Mouse (Mus musculus): Measurements from ENCODE around the gene Tnfsf13. TPM values are rescaled to one million over a fixed set of nuclear protein-coding genes. Genes with fewer than 3 reads are reported as not detected.
"Not testable (repeated sequence)": the region's sequence is repeated elsewhere in the genome, so short reads cannot be mapped to it uniquely, and the experiment has no call there.

The Tnfsf13 gene
- polyA plus RNA-seq, 1 experiment from 2014 or later = 0.66 TPM

GRCm38 (mm10) chr11:69706775-69707479 lies 21.3 kb upstream of the Tnfsf13 start:
- H3K36me3 ChIP-seq (ENCODE audit: insufficient read depth, low read length) = no peaks in the 10 kb centered on the region
- no peak for ATAC-seq (ENCODE audit: low FRiP score, low TSS enrichment)
- 66% methylated on average over 6 of the region's 6 CpGs for WGBS
- H3K4me3 ChIP-seq (ENCODE audit: low read length) = no peak overlapping the region
- no peak overlapping the region for H3K9ac ChIP-seq (replicated peaks; ENCODE audit: low read length)
- H3K27me3 ChIP-seq (ENCODE audit: insufficient read depth, low read length) = no peaks in the 10 kb centered on the region
- H3K9me3 ChIP-seq (ENCODE audit: low read length) = no peaks in the 10 kb centered on the region
- H3K4me2 ChIP-seq (replicated peaks; ENCODE audit: low read depth, low read length) = no peak overlapping the region
- H3K27ac ChIP-seq (ENCODE audit: low read length) = no peak overlapping the region
- H3K4me1 ChIP-seq (ENCODE audit: insufficient read depth, low read length) = no peaks in the 10 kb centered on the region

GRCm38 (mm10) chr11:69704613-69705010 lies 19.0 kb upstream of the Tnfsf13 start:
- no peaks in the 10 kb centered on the region for H3K27me3 ChIP-seq (ENCODE audit: insufficient read depth, low read length)
- H3K4me3 ChIP-seq (ENCODE audit: low read length) = no peak overlapping the region
- H3K36me3 ChIP-seq (ENCODE audit: insufficient read depth, low read length) = no peaks in the 10 kb centered on the region
- WGBS = 29% methylated on average over 2 of the region's 2 CpGs
- no peak overlapping the region for H3K4me2 ChIP-seq (replicated peaks; ENCODE audit: low read depth, low read length)
- H3K9me3 ChIP-seq (ENCODE audit: low read length) = no peaks in the 10 kb centered on the region
- H3K9ac ChIP-seq (replicated peaks; ENCODE audit: low read length) = no peak overlapping the region
- no peak overlapping the region for H3K27ac ChIP-seq (ENCODE audit: low read length)
- no peaks in the 10 kb centered on the region for H3K4me1 ChIP-seq (ENCODE audit: insufficient read depth, low read length)
- ATAC-seq (ENCODE audit: low FRiP score, low TSS enrichment) = no peak

GRCm38 (mm10) chr11:69703814-69704612 lies 18.4 kb upstream of the Tnfsf13 start:
- Histone ChIP-seq H3K27ac (ENCODE audit: low read length) (no peak overlapping the region), H3K9ac (replicated peaks; ENCODE audit: low read length) (no peak overlapping the region), H3K36me3 (ENCODE audit: insufficient read depth, low read length) (no peaks in the 10 kb centered on the region), H3K4me1 (ENCODE audit: insufficient read depth, low read length) (no peaks in the 10 kb centered on the region), H3K9me3 (ENCODE audit: low read length) (no peaks in the 10 kb centered on the region), H3K4me3 (ENCODE audit: low read length) (no peak overlapping the region), H3K27me3 (ENCODE audit: insufficient read depth, low read length) (no peaks in the 10 kb centered on the region), H3K4me2 (replicated peaks; ENCODE audit: low read depth, low read length) (no peak overlapping the region)
- whole genome bisulfite sequencing = 68% methylated on average over 8 of the region's 8 CpGs
- no peak for ATAC-seq (ENCODE audit: low FRiP score, low TSS enrichment)

- H3K27me3 ChIP-seq (ENCODE audit: insufficient read depth, low read length); ATAC-seq (ENCODE audit: low FRiP score, low TSS enrichment); H3K4me2 ChIP-seq (replicated peaks; ENCODE audit: low read depth, low read length); H3K27ac ChIP-seq (ENCODE audit: low read length); H3K36me3 ChIP-seq (ENCODE audit: insufficient read depth, low read length); H3K4me1 ChIP-seq (ENCODE audit: insufficient read depth, low read length); H3K9me3 ChIP-seq (ENCODE audit: low read length); H3K9ac ChIP-seq (replicated peaks; ENCODE audit: low read length); H3K4me3 ChIP-seq (ENCODE audit: low read length): not testable (repeated sequence)
- 57% methylated on average over 2 of the region's 3 CpGs for WGBS
These were observed 17.8 kb upstream of the Tnfsf13 start for GRCm38 (mm10) chr11:69703381-69703780.

- not testable (repeated sequence) for H3K9ac ChIP-seq (replicated peaks; ENCODE audit: low read length); H3K9me3 ChIP-seq (ENCODE audit: low read length); H3K4me2 ChIP-seq (replicated peaks; ENCODE audit: low read depth, low read length); H3K27ac ChIP-seq (ENCODE audit: low read length); H3K27me3 ChIP-seq (ENCODE audit: insufficient read depth, low read length); H3K36me3 ChIP-seq (ENCODE audit: insufficient read depth, low read length); H3K4me1 ChIP-seq (ENCODE audit: insufficient read depth, low read length); H3K4me3 ChIP-seq (ENCODE audit: low read length); ATAC-seq (ENCODE audit: low FRiP score, low TSS enrichment)
- WGBS = 95% methylated on average over 10 of the region's 10 CpGs
These were observed 17.3 kb upstream of the Tnfsf13 start for GRCm38 (mm10) chr11:69702886-69703285.

DNA sequence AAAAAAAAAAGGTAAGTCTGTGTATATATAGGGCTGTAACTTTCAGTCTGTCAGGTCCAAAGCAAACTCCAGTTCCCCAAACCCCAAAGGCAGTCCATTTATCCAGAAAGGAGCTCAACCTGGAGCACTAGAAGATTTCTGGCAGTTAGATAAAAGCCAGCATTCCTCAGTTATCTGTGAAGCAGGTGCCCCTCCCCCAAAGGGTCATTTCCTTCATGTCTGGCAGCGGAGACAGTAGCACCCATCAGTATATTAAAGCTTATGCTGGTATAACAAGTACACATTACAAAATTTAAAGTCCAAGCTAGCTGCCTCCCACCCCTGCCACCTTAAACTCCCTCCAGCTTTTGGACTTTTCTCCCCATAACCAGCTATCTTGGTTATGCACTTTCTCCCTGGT lies 14.0 kb upstream of the Tnfsf13 start:
- H3K9me3 ChIP-seq (ENCODE audit: low read length) = no peaks in the 10 kb centered on the region
- H3K9ac ChIP-seq (replicated peaks; ENCODE audit: low read length) = no peak overlapping the region
- H3K36me3 ChIP-seq (ENCODE audit: insufficient read depth, low read length) = no peaks in the 10 kb centered on the region
- H3K4me3 ChIP-seq (ENCODE audit: low read length) = no peak overlapping the region
- no peak overlapping the region for H3K4me2 ChIP-seq (replicated peaks; ENCODE audit: low read depth, low read length)
- H3K27ac ChIP-seq (ENCODE audit: low read length) = no peak overlapping the region
- H3K4me1 ChIP-seq (ENCODE audit: insufficient read depth, low read length) = peaks cover 9% of the 10 kb centered on the region
- ATAC-seq (ENCODE audit: low FRiP score, low TSS enrichment) = no peak
- WGBS = 56% methylated on average over 1 of the region's 1 CpGs
- no peaks in the 10 kb centered on the region for H3K27me3 ChIP-seq (ENCODE audit: insufficient read depth, low read length)

DNA sequence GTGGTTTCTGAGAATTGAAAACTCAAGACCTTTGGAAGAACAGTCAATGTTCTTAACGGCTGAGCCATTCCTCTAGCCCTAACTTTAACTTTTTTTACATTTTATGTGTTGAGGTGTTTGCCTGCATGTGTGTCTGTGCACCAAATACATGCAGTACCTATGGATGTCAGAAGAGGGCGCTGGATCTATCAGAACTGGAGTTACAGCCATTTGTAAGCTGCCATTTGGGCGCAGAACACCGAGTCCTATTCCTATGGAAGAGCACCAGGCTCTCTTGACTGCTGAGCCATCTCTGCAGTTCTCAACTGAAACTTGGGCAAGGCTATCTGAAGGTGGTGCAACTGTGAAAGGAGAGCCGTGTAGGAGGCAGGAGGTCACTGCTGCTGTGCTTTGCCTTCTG lies 13.0 kb upstream of the Tnfsf13 start:
- H3K36me3 ChIP-seq (ENCODE audit: insufficient read depth, low read length) = no peaks in the 10 kb centered on the region
- H3K9me3 ChIP-seq (ENCODE audit: low read length) = no peaks in the 10 kb centered on the region
- H3K4me3 ChIP-seq (ENCODE audit: low read length) = no peak overlapping the region
- H3K27ac ChIP-seq (ENCODE audit: low read length) = no peak overlapping the region
- no peak overlapping the region for H3K4me2 ChIP-seq (replicated peaks; ENCODE audit: low read depth, low read length)
- H3K27me3 ChIP-seq (ENCODE audit: insufficient read depth, low read length) = no peaks in the 10 kb centered on the region
- peaks cover 10% of the 10 kb centered on the region for H3K4me1 ChIP-seq (ENCODE audit: insufficient read depth, low read length)
- no peak overlapping the region for H3K9ac ChIP-seq (replicated peaks; ENCODE audit: low read length)
- no peak for ATAC-seq (ENCODE audit: low FRiP score, low TSS enrichment)
- WGBS = 66% methylated on average over 5 of the region's 5 CpGs

DNA sequence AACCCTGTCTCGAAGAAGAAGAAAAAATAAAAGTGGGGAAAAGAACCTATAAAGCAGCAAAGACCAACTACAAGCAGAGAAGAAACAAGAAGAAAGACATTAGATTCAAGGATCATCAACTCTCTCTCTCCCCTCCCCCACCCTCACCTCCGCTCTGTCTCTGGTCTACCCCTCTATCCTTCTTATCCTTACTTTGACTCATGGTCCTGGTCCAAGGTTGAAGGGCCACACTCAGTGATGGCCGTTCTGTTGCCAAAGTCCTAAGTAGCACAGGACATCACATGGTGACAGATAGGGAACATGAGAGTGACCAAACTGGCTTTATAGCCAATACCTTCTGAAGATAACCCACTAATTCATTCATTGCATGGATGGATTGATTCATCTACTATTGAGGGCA lies 11.8 kb upstream of the Tnfsf13 start:
- Histone ChIP-seq H3K9ac (replicated peaks; ENCODE audit: low read length) (no peak overlapping the region), H3K4me3 (ENCODE audit: low read length) (no peak overlapping the region), H3K27me3 (ENCODE audit: insufficient read depth, low read length) (no peaks in the 10 kb centered on the region), H3K36me3 (ENCODE audit: insufficient read depth, low read length) (no peaks in the 10 kb centered on the region), H3K27ac (ENCODE audit: low read length) (no peak overlapping the region), H3K4me2 (replicated peaks; ENCODE audit: low read depth, low read length) (no peak overlapping the region), H3K4me1 (ENCODE audit: insufficient read depth, low read length) (peaks cover 18% of the 10 kb centered on the region), H3K9me3 (ENCODE audit: low read length) (no peaks in the 10 kb centered on the region)
- WGBS = 79% methylated on average over 3 of the region's 3 CpGs
- ATAC-seq (ENCODE audit: low FRiP score, low TSS enrichment) = no peak

- Histone ChIP-seq H3K4me1 (ENCODE audit: insufficient read depth, low read length) (peaks cover 18% of the 10 kb centered on the region), H3K4me2 (replicated peaks; ENCODE audit: low read depth, low read length) (peak within 1 kb of the TSS; percentile 88), H3K9me3 (ENCODE audit: low read length) (no peaks in the 10 kb centered on the region), H3K27me3 (ENCODE audit: insufficient read depth, low read length) (no peaks in the 10 kb centered on the region), H3K4me3 (ENCODE audit: low read length) (peak within 1 kb of the TSS; percentile 64), H3K36me3 (ENCODE audit: insufficient read depth, low read length) (no peaks in the 10 kb centered on the region), H3K9ac (replicated peaks; ENCODE audit: low read length) (peak within 1 kb of the TSS; percentile 88), H3K27ac (ENCODE audit: low read length) (peak within 1 kb of the TSS; percentile 88)
- WGBS = 2% methylated on average over 35 of the region's 41 CpGs
- ATAC-seq (ENCODE audit: low FRiP score, low TSS enrichment) = peak; percentile 86
These were observed 10.0 kb upstream of the Tnfsf13 start, which contains the start of the genes Tnfsf12 and Tnfsfm13 for GRCm38 (mm10) chr11:69695361-69696181. Tnfsf12 (minus strand) TSS chr11:69695849. Tnfsfm13 (minus strand) TSS chr11:69696098.

Data from kidney, embryonic 16.5 days (tissue).